Mouse (Mus musculus) brain, embryonic 18.5 days (tissue): ENCODE measurements around the gene Gm17631.
"Not testable (repeated sequence)": the region's sequence is repeated elsewhere in the genome, so short reads cannot be mapped to it uniquely, and the experiment has no call there.

Experiments used
- DNase-seq: peaks from one replicate; pipeline ENCODE4 v3.0.0-alpha.2; 2012; ENCODE audit warnings: low read depth, low spot score

Gene Gm17631

GRCm38 (mm10) chr6:129862349-129862748, at the start of gene Gm17631:
Gm17631 (plus strand) TSS chr6:129862649.
- DNase-seq, result not testable (repeated sequence)

GRCm38 (mm10) chr6:129817731-129818130, 44.7 kb upstream of the Gm17631 start:
- no peak for DNase-seq

- DNase-seq, result no peak
Measured at GRCm38 (mm10) chr6:129824004-129824403, 38.4 kb upstream of the Gm17631 start.

- no peak for DNase-seq
Measured at GRCm38 (mm10) chr6:129825559-129825958, 36.9 kb upstream of the Gm17631 start.

GRCm38 (mm10) chr6:129876549-129876948, 14.1 kb downstream of the Gm17631 start, which contains the start of gene Klra17:
Klra17 (minus strand) TSS chr6:129876672.
- DNase-seq, result no peak

- no peak for DNase-seq
Measured at GRCm38 (mm10) chr6:129882525-129882924, 20.1 kb downstream of the Gm17631 start.
